Mouse (Mus musculus) cortical plate, adult 2 months (tissue): ENCODE measurements around the gene Tbata.
A peak's percentile ranks its signal among the peaks of the same experiment; 100 is the strongest.

Experiments used
- CTCF ChIP-seq: fragments of 200-500 bp; IDR thresholded peaks from 2 replicates; pipeline ENCODE4 v1.5.1; 2011; ENCODE audit warnings: mild to moderate bottlenecking, control low read depth, low read length; ENCODE audit not compliant: insufficient read depth; ENCODE audit errors: extremely low read depth
- POLR2A ChIP-seq: fragments of 200-500 bp; IDR thresholded peaks from 2 replicates; pipeline ENCODE4 v1.6.1; 2011; ENCODE audit warnings: mild to moderate bottlenecking, low read length, control low read depth; ENCODE audit not compliant: insufficient read depth; ENCODE audit errors: extremely low read depth

DNA sequence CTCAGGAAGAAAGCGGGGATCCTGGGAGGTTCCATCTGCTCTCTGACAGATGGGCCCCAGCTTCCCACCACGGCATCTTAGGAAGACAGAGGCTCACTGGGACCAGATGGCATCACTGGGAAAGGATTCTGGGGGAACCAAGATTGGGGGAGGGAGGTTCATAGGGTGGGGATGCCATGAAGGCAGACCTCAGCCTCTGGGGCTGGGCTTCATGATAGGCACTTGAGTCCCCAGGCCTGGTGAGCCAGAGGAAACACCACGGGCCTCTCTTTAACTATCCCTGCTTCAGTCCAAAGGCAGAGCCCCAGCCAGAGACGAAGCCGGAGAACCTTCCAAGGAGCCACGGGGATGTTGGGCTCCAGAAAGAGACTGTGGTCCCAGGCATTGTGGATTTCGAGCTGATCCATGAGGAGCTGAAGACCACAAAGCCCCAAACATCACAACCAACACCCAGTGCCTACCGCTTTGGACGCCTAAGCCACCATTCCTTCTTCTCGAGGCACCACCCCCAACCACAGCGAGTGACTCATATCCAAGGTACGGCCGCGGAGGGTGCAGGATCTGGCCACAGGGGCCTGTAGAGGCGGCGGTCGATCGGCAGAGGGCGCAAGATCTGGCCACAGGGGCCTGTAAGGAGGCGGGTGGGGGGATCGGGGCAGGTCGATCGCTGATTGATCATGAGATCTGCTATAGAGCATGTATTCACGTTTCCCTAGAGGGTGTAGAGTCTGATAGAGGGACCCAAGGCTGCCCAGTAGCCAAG lies 3.9 kb downstream of the Tbata start:
- TF ChIP-seq POLR2A (0 out of 2 replicates have a peak, but pooled peaks have one; percentile 15), CTCF (0 out of 2 replicates have a peak, but pooled peaks have one; percentile 26)
